Mouse (Mus musculus): Measurements from ENCODE around the gene Zfp398. TPM values are rescaled to one million over a fixed set of nuclear protein-coding genes. Genes with fewer than 3 reads are reported as not detected.

Zfp398 gene
- 14.1 TPM for polyA plus RNA-seq (2017; shearing (Covaris generic))

GRCm38 (mm10) chr6:47835482-47835983 lies at the start of gene Zfp398:
Gene Zfp398, plus strand, starts transcription at chr6:47835661.

GRCm38 (mm10) chr6:47813257-47813878 lies 22.1 kb upstream of the Zfp398 start, which contains the start of gene Pdia4:
Gene Pdia4, minus strand, starts transcription at chr6:47813430.

GRCm38 (mm10) chr6:47830104-47831078 lies 5.1 kb upstream of the Zfp398 start, which contains the start of gene Zfp786:
Gene Zfp786, minus strand, starts transcription at chr6:47830867.

GRCm38 (mm10) chr6:47877058-47877457 lies 41.6 kb downstream of the Zfp398 start, which contains the start of gene Zfp282:
Gene Zfp282, plus strand, starts transcription at chr6:47877204.

GRCm38 (mm10) chr6:47920447-47921340 lies 85.2 kb downstream of the Zfp398 start, which contains the start of gene Zfp212:
Gene Zfp212, plus strand, starts transcription at chr6:47920476.

Other genes with a start within 250 kb of the Zfp398 start
- 50.7 TPM for gene Ezh2, start 240.3 kb upstream of the Zfp398 start, polyA plus RNA-seq (2017; shearing (Covaris generic))
- gene Pdia4, start 22.2 kb upstream of the Zfp398 start, polyA plus RNA-seq (2017; shearing (Covaris generic)): 66.4 TPM
- not detected for gene Zfp786, start 4.8 kb upstream of the Zfp398 start, polyA plus RNA-seq (2017; shearing (Covaris generic))
- gene Zfp282, start 41.5 kb downstream of the Zfp398 start, polyA plus RNA-seq (2017; shearing (Covaris generic)): 3.3 TPM
- 33.5 TPM for gene Zfp212, start 84.8 kb downstream of the Zfp398 start, polyA plus RNA-seq (2017; shearing (Covaris generic))
- gene Zfp956, start 117.7 kb downstream of the Zfp398 start, polyA plus RNA-seq (2017; shearing (Covaris generic)): 24.3 TPM
- 35.3 TPM for gene Zfp777, start 213.2 kb downstream of the Zfp398 start, polyA plus RNA-seq (2017; shearing (Covaris generic))